Mouse (Mus musculus): ENCODE data around the gene Dmbt1.

DNA sequence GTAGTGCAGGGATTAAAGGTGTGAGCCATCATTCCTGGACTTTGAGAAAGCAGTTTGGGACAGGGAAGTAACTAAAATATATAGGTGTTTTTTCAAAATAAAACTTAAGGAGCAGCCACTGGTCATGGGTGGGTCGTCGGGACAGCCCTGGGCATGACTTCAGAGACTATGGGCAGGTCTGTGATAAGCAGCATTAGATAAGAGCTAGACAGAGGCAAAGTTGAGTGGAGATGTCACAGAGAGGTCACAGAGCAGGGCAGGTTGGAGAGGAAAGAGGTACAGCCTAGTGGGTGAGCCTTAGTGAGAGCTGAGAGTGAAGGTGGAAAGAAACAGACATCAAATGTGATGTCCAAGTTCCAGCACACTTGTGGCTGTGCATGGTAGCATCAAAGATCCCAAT, 5.2 kb downstream of the Dmbt1 start:
- TF ChIP-seq CTCF (IDR thresholded peaks at IDR 0.05; ENCODE audit: control insufficient read depth, insufficient read depth, insufficient read length) = no peak
- no peak for TF ChIP-seq USF1 (IDR thresholded peaks at IDR 0.05; ENCODE audit: low read depth)
- TF ChIP-seq MAX (IDR thresholded peaks at IDR 0.05) = no peak

Measured in C2C12 (cell line).